Mouse (Mus musculus) neural tube, embryonic 10.5 days (tissue): ENCODE measurements around the gene Atoh8.
A peak's percentile ranks its signal among the peaks of the same experiment; 100 is the strongest.

Experiments used
- DNase-seq: peaks from one replicate; pipeline ENCODE4 v3.0.0-alpha.2; 2017; ENCODE audit warnings: low spot score; ENCODE audit errors: extremely low spot score

The Atoh8 gene

DNA sequence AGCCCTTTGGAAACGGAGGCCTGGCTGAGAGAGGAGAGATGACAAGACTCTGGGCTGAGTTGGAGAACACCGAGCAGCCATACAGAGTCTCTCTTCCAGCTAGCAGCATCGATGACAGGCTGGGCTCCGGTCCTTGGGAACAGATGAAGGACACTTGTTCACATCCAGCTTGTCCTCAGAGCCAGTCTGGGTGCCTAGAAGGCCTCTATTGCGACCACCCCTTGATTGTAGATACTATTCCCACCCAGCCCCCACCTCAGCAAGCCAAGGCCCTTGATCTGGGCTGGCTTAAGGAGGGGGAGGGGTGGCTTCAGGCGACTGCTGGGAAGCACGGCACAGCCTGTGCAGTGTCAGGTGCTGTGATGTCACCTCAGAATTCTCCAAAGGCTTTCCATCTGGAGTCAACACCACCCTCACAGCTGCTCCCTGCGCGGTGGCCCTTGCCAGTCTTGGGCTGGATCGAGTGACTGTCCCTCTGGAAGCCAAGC, 19.3 kb upstream of the Atoh8 start:
- DNase-seq: no peak

DNA sequence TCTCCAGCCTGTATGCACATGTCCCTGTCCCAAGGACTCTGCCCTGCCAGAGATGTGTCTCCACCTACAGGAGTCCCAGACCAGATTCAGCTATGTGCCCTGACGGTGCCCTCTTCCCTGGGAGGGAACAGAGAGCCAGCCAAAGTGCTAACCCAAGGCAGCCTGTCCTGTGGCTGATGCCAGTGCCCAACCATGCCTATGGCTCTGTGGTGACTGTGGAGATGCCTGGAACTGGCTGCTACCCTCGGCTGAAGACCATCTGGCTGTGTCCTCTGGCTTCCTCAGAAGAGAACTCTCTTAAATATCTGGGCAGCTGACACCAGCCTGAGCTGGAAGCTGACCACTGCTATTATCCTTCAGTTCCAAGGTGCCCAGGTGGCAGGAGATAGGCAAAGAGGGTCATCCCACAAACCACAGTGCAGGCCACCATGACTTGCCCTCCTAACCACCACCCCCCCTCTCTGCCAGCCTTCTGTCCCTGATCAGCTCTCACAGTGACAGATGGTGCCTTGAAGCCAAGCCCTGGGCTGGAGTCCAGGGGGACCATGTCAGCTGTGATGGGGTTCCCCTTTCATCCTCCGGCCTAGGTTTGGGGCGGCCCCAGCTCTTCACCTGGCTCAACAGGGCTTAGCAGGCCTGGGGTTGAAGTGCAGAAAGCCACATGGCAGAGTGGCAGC, 18.7 kb upstream of the Atoh8 start:
- no peak for DNase-seq

DNA sequence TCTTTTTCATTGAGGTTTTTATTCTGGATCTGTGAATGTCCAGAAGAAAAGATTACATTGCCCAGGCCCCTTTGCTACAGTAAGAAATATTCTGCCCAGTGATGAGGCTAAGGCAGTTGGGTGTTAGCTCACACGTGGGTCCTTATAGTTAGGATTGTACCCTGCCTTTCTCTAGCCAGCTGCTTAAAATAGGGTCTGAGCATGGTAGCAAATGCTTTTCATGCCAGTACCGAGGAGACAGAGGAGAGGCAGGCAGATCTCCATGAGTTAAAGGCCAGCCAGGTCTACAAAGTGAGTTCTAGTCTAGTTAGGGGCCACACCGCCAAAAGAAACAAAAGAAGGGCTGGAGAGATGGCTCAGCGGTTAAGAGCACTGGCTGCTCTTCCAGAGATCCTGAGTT, 17.8 kb upstream of the Atoh8 start:
- no peak for DNase-seq

DNA sequence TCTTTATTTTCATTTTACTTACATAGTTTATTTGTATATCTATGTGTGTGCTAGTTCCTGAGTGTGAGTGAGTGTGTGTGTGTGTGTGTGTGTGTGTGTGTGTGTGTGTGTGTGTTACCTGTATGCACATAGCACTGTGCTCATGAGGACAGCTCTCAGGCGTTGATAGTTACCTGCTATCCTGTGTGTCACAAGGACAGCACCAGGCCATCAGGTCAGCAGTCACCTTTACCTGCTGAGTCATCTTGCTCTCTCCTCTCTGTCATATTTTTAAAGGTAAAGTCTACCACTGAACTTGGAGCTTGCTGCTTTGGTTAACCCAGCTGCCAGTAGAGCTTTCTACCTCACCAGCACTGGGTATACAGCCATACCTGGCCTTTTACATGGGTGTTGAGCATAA, 17.1 kb upstream of the Atoh8 start:
- no peak for DNase-seq

DNA sequence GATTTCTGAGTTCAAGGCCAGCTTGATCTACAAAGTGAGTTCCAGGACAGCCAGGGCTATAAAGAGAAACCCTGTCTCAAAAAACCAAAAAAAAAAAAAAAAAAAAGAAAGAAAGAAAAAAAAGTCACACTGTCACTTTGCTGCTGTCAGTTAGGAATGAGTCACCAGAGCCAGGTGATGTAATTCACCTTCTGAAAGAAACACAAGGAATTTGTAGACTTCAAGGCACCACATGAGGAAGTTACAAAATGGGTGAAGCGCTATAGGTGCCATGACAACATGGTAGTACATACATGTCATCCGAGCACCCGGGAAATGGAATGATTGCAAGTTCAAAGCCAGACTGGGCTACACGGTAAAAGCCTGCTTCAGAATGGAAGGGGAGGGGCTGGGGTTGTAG, 14.6 kb upstream of the Atoh8 start:
- no peak for DNase-seq

DNA sequence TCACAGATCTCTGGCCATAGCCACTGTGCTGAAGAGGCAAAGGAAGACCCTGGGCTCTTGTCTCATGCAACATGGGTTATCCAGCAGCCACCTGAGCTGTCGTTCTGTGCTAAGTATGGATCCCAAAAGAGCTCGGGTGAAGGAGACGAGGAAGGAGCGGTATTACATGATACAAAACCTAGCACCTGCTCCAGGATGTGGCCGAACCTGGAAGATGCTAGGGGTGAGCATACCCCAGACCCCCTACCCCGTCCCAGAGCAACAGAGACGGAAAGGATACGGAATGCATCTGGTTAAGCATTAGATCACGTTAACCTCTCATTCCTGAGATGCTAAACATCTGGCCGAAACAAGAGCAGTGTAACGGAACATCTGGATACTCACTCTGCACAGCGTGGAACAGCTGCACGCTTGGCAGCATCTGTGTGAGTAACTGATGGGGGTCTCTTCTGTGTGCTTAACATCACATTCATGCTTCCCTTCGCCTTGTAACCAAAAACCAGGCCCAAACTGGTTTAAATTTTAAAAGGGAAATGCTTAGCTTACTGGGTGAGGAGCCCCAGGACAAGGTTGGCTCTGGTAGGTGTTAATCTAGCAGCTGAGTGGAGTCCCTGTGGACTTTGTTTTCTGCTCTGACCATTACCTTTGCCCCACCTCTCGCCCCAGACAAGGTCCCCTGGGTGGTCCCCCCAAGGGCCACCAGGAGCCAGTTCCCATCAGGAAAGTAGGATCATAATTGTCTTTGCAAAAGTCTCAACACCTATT, 13.0 kb upstream of the Atoh8 start:
- no peak for DNase-seq

DNA sequence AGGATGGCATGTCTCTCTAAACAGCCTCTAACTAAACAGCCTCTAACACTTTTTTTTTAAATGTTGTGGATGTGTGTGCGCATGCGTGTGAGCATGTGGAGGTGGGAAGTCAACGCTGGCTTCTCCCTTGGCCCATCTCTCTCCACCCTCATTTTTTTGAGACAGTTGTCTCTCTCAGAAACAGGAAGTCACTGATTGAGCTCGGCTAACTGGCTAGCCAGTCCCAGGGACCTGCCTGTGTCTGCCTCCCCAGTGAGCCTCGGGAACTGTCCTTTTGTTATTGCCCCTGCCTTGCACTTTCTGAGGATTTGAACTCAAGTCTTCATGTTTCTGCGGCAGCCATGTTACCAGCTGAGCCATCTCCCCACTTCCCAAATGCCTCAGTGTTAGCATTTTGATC, 10.9 kb upstream of the Atoh8 start:
- no peak for DNase-seq

DNA sequence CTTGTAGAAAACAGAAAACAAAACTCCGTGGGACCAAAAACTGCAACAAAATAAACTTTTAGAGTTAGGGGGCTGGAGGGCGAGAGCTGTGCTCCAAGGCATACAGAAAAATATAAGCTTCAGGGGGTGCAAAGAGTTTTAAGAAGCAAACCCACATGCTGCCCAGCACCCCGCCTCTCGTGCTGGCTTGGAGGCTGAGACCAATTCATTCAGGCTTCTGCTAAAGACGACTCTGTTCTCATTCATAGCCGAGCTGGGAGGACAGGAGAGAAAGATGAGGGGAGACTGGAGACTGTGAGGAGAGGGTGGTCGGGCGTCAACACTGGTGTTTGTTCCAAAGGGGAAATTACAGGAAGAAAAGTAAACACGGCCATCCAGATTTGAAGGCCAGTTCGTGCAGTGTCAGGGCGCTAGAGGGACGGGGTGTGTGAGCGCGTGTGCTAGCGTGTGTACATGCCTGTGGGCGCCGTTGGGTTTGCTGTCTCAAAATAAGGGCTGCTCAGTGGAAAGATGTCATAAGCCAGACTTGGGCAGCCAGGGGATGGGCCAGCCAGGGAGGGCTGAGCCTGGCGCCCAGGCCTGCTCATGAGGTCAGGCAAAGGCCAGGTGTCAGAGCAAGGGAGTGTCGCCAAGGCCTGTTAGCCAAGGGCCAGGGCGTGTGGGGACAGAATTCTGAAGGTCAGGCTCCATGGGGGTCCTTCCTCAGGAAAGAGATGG, 9.3 kb upstream of the Atoh8 start:
- DNase-seq: no peak

DNA sequence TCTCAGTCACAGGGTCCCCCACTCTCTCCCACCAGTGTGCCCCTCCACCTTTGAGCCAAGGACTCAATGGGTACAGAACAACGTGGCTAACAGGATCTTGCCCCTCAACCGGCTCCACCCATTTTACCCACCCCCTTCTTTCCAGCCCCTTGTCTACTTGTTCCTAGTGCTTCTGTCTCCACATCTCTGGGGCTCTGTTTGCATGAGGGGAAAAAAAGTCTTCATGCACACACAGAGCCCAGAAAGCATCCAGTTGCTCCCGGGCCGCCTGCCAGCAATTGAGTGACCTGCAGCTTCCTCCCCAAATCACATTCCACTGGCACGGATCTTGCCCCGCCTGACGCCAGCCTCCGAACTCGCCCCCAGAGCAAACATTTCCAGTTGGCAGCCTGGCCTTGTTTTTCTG, 8.8 kb upstream of the Atoh8 start:
- DNase-seq: no peak

DNA sequence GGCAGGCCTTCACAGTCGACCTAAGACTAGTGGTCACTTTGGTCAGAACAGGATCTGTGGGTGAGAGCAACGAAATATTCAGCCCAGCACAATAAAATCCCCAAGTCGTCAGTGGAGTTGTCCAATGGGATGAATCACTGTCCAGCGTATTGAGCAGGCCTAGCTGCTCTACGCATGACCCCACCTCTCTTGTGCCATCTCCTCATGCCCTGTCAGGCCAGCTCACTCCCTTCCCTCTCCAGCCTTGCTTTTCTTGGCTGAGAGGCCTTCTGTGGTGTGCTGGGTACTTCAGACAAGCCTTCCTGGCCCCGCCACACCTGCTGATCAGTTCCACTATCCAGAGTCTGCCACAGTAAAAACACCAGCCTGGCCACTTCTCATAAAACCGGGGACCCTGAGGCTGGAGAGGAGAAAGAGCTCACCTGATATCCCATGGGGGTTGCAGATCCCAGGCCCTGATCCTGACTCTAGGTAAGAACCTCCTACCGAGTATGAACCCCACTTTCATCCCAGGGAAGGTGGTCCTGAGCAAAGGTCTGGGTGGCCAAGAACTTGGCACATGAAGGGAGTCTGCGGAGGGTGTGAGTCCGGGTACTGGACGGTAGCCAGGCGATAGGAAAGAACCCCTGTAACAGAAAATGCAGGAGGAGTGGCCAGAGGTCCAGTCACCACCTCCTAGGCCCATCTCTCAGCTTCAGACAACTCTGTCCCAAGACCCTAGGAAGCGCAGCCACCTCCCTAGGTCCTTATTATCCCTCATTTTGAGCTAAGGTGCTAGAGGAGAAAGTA, 7.3 kb upstream of the Atoh8 start:
- no peak for DNase-seq

DNA sequence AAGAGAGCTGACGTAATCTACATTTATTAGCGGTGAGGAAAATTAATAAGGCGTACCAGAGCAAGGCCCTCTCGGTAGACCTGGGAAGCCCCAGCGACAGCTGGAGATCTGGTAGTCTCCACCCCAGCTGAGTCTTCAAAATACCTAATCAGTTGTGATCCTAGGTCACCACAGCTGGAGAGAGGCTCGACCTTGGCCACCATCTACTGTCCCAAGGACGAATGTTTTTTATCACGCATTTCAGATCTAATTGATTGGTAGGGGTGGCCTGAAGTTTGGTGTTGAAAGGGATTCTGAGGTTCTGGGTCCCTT, 6.4 kb upstream of the Atoh8 start:
- DNase-seq: no peak

DNA sequence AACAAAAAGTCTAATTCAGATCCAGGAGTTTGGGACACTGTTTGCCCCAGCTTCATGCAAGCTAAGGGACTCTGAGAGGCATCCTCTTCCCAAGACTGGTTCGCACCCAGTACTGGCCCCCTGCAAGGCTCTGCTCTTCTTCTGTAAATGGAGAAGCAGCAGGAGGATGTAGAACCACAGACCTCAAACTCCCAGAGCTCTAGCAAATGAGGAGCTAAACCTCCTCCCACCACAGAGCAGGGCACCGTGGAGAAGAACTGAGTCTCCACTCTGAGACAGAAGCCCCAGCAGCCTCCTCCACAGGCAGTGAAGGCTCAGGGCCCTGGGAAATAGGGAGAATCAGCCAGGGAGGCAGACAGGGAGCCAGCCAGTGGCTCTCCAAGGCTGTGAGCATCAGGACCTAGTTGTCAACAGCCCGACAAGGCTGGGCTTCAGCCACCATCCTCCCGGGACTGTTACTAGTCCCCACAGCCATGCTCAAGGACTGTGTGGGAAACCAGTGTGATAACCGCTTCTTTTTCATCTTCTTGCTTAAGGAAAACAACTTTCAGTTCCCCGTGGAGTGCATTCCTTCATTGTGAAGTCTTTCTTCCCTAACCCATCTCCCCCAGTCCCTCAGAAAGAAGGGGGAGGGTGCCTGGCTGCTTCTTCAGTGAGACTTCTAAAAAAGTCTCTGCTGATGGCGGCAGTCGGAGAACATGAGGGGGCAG, 5.9 kb upstream of the Atoh8 start:
- no peak for DNase-seq

DNA sequence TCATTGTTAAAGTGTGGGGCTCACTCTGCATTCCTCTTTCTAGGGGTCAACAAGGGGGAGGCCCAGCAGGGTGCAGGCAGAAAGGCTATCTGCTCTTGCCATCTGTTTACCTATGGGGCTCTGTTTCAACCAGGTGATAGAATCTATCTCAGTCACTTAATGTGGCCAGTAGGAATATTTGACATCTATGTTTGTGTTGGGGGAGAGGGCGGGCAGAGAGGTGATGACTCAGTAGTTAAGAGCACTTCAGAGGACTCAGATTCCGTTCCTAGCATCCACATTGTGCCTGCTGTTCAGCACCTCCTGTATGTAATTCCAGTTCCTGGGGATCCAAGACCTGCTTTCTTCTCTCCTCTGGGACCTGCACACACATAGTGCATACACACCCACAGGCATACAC, 4.7 kb upstream of the Atoh8 start:
- no peak for DNase-seq

DNA sequence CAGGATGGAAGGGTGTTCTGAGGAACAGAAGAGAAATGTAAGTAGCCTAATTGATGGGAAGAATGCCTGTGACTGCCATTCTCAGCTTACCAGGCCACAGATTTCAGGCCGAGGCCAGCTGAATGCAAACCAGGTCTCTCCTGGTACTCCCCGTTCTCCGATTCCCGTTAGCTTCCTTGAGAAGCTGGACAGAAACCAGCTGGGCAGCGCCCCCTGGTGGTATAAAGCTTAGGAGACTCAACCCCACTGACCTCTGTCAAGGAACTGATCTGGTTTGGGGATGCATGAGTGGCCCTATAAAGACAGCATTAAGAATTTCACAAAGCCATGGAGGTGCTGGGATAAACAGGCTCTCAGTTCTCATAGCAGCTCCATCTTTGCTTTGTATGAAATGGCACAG, 1.7 kb upstream of the Atoh8 start:
- peak; percentile 90 for DNase-seq

DNA sequence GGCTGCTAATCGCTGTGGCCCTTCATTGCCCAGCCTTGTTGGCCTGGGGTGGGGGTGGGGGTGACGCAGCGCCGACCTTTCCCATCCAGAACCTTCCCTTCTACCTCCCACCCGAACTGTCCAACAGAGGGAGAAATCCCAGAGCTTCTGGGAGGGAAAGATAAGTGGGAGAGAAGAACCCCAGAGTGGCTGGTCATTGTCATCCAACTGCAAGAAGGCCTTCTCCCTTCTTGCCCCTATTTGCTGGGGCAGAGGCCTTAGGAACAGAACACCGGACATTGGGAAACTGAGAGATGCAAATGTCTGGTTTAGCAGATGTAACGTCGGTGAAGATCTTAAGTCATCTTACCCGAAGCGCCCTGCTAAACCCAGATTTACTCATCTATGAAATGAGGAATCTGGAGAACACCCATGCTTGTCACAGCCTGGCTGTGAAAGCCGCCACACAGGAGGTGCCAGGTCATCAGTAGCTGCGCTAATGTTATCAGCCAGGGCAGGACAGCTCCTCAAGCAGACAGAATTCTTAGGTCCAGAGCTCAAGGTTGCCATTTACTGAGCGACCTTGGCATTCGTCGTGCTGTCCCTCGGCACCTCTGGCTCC, 530 bp upstream of the Atoh8 start:
- no peak for DNase-seq

DNA sequence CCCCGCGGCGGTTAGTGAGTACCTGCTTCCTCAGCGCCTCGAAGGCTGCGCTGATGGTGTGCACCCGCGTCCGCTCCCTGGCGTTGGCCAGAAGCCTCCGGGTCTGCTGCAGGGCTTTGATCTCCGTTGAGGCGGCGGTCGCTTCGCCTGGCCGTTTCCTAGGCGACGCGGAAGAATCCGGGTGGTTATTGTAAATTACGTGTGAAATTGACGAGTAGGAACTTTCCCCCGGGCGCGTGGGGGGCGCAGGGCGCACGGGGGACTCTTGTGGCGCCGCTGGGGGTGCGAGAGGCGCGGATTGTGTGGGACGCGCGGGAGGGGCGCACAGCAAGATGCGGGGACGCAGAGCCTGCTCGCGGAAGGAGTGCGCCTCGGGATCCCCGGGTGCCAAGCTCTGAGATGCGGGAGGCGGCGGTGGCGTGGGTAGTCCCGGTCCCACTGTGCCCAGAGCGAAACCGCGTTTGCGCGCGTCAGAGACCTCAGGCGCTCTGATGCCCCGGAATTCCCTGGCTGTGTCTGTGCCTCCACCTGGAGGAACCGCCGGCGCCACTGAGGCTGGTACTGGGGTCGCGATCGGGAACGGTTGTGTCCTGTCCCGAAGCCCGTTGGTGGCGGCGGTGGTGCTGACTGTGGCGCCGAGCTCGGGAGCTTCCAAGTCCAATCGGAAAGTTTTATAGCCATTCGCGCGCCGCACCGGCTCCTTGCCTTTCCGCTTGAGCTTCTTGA, 842 bp downstream of the Atoh8 start:
- peak; percentile 84 for DNase-seq

DNA sequence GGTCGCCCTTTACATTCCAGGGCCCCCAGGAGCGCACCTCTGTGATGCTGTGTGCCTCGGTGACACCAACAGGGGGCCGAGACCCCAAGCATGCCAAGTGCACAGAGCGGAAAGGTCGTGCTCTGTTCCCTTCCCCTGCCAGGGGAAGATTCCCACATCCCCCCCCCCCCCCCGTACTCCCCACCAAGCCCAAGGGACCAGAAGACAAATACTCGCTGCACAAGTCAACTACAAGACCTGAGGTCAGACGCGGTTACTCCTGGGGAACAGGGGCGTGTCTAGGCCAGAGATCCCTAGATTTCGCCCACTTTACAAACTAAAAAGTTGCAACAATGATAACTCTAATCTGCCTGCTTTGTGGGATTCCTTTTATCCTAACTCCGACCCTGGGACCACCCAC, 1.4 kb downstream of the Atoh8 start:
- peak; percentile 64 for DNase-seq

DNA sequence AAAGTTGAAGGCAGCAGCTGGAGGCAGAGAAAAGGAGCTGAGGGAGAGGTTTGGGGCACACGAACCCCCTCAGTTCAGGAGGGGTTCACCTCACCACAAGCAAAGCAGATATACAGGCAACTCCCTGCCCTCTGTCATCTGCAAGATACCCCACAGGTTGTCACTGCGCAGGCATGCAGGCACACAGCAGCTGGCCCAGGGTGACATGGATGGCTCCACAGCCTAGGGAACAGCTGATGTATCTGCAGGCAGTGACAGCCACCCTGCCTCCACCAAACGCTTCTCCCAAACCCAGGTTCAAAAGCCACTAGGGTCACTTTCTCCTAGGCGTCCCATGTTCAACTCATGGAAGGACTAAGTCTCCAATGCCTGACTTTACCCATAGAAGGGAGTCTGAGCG, 2.5 kb downstream of the Atoh8 start:
- DNase-seq: no peak

DNA sequence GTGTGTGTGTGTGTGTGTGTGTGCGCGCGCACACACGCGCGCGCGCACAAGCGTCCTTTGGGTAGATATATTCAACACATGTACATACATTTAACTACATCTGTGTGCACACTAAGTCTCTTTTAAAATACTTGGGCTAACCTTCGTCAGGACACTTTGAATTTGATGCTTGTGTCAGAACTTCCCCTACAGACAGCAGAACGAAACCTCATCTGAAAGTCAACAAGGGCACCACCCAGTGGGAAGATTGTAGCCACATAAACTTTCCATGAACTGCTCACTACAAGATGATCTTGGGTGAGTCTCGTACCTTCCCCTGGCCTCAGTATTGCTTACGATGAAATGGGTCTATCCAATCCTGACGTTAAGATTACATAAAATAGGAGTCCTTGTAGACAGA, 3.0 kb downstream of the Atoh8 start:
- no peak for DNase-seq

DNA sequence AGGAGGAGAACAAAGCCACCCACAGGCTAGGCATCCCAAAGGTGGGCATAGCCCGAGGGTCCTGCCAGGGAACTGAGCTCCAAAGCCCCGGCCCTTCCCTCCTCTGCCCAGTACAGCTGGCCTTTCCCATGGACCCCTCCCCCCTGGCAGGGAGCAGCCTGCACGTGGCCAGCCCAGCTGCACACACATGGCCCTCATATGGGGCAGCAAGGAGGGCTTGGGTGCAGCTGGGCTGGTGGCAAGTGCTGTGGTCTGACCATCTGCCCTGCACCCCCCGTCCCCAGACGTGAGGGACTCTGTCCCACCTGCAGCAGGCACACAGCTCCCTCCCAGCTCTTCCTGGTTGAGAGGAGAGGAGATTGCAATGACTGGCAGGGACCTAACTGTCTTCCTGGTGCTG, 4.5 kb downstream of the Atoh8 start:
- DNase-seq: no peak
